Mouse (Mus musculus) MN1 (cell line): ENCODE data around the gene G3bp2.
"Not testable (repeated sequence)": the region's sequence is repeated elsewhere in the genome, so short reads cannot be mapped to it uniquely, and the experiment has no call there.

Source experiments
- DNase-seq: peaks from one replicate; pipeline ENCODE4 v3.0.0-alpha.2; 2016; ENCODE audit warnings: low spot score

G3bp2 gene

DNA sequence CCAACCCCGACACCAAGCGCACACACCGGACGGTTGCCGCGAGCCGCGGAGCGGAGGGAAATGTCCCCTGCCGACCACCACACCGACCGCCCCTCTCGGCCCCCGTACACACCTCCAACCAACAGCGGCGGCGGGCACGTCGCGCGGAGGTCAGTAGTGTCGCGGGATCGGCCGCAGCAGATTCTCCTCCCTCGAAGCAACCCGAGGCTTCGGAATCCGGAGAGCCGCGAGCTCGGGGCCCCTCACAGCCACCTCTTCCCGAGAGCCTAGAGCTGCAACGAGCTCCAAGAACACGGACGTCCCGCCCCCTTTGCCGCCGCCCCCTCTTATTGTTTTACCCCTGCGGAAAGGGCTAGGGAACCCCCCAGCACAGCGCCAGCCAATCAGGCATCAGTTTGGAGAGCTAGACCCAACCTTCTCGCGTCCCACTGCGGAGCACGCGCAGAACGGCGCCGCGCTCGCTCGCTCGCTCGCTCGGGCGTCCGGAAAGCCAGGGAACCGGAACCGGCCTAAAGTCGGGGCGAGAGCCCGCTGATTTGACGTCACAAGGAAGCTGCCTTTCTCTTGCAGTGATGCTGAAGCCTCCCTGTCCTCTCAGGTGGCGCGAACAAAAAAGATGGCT is at the start of gene G3bp2:
G3bp2 (minus strand) TSS at position 303 of the 622 bp plus-strand sequence.
- peak; percentile 99 for DNase-seq

DNA sequence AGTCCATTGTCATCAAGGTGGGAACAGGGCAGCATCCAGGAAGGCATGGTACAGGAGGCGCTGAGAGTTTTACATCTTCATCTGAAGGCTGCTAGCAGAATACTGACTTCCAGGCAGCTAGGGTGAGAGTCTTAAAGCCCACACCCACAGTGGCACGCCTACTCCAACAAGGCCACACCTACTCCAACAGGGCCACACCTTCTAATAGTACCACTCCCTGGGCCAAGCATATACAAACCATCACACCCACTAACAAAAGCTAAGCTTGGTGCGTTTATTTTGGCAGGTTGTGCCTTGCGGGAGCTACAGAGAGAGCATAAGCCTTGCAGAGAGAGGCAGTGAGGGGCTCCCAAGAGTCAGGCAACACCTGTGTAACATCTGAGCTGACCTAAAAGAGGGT is 49.5 kb upstream of the G3bp2 start:
- DNase-seq = not testable (repeated sequence)

GRCm38 (mm10) chr5:92132127-92132526 is 48.6 kb upstream of the G3bp2 start:
- no peak for DNase-seq

- no peak for DNase-seq
Measured at GRCm38 (mm10) chr5:92130040-92130682, 46.6 kb upstream of the G3bp2 start.

DNA sequence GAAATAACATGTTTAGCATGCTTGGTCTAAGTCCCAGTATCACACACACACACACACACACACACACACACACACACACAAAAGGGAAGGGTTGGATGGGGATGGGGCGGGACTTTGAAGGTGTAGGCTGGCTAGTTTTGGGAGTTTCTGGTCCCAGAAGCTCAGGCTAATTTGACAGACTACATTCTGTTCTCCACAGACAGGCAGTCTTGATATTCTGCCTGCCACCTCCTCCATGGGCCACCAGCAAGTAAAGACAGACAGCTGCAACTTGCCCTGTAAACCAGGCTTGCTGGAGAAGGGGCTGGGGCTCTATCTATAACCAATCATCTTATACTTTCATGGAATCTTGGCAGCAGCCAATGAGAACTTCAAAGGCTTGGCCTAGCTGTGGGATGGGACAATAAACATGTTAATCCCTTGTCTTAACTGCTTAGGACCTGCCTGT is 45.8 kb upstream of the G3bp2 start:
- DNase-seq = no peak

GRCm38 (mm10) chr5:92128570-92128969 is 45.1 kb upstream of the G3bp2 start:
- no peak for DNase-seq

DNA sequence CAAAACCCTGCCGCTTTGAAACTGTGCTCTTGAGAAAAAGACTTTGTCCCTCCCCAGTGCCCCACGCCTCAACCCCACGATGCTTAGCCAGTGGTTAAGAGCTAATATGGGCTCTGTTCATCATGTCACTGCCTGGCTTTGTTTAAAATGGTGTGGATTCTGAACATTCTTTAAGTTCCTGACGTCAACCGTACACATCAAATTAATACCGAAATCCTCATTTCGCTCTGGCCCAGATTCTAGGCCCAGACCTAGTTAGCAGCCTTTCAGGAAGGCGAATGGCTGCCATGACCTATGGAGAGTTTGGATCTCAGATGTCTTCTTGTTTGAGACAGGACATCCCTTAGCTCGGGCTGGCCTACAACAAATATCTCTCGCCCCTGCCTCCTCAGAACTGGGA is 44.2 kb upstream of the G3bp2 start:
- no peak for DNase-seq

- peak; percentile 46 for DNase-seq
Measured at GRCm38 (mm10) chr5:92127141-92127625, 43.7 kb upstream of the G3bp2 start.

GRCm38 (mm10) chr5:92125446-92125845 is 41.9 kb upstream of the G3bp2 start:
- no peak for DNase-seq

DNA sequence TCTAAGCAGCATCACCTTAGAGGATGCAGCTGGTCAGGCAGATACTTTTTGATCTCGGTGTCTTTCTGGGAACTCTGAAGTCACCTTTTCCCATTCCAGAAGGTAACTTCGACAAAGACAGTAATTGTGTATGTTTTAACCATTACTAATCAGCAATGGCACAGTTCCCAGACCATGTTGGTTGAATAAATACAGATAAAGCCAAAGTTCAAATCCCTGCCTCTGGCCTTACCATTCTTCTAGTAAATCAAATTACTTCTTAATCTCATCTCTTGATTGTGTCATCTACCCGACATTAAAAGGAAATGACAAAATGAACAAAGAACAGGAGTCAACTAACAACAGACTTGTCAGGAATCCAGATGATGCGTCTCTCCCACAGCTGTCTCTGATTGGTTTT is 38.1 kb upstream of the G3bp2 start:
- peak; percentile 81 for DNase-seq

DNA sequence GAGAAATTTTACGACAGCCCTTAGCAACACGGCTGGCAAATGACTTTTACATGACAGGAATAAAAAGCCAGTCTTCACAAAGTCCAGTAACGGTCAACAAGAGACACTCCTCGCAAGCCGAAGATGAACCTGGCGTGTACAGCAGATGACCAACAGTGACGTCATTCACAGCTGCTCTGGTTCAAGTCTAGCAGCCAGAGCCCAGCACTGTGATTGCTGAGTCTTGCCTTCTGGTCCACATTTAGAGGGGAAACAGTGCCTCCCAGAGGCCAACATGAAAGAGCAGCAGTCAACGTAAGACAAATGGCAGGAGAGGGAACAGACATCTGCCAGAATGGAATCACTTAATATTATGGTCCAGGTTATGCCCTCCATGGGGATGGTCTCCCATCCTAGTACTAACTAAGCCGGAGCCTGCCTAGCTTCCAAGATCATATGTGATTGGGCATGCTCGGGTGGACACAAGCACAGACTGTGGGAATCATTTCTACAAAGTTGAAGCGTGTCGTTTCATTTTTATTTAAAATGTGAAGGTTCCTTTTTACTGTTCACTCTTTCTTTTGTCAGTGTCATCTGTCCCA is 34.4 kb upstream of the G3bp2 start:
- peak; percentile 94 for DNase-seq

DNA sequence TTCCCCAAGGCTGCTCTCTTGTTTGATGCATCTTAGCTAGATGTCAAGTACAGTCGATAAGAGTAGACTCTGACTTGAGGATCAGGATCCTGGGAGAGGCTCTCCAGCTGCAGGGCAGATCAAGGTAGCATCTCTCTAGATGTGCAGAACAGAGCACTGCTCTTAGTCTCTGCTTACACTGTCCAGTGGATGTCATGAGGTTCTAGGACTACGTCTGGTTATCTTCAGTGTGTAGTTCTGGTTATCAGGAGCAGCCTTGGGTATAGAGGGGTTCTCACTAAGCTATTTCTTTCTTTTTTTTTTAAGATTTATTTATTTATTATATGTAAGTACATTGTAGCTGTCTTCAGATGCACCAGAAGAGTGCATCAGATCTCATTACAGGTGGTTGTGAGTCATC is 31.4 kb upstream of the G3bp2 start:
- DNase-seq = no peak

- no peak for DNase-seq
Measured at GRCm38 (mm10) chr5:92114223-92114622, 30.7 kb upstream of the G3bp2 start.

- no peak for DNase-seq
Measured at GRCm38 (mm10) chr5:92113484-92113883, 30.0 kb upstream of the G3bp2 start.

- no peak for DNase-seq
Measured at GRCm38 (mm10) chr5:92112585-92112984, 29.1 kb upstream of the G3bp2 start.

GRCm38 (mm10) chr5:92112175-92112574 is 28.7 kb upstream of the G3bp2 start:
- DNase-seq = no peak

GRCm38 (mm10) chr5:92110818-92111355 is 27.4 kb upstream of the G3bp2 start:
- no peak for DNase-seq

- no peak for DNase-seq
Measured at GRCm38 (mm10) chr5:92107282-92107681, 23.8 kb upstream of the G3bp2 start.

DNA sequence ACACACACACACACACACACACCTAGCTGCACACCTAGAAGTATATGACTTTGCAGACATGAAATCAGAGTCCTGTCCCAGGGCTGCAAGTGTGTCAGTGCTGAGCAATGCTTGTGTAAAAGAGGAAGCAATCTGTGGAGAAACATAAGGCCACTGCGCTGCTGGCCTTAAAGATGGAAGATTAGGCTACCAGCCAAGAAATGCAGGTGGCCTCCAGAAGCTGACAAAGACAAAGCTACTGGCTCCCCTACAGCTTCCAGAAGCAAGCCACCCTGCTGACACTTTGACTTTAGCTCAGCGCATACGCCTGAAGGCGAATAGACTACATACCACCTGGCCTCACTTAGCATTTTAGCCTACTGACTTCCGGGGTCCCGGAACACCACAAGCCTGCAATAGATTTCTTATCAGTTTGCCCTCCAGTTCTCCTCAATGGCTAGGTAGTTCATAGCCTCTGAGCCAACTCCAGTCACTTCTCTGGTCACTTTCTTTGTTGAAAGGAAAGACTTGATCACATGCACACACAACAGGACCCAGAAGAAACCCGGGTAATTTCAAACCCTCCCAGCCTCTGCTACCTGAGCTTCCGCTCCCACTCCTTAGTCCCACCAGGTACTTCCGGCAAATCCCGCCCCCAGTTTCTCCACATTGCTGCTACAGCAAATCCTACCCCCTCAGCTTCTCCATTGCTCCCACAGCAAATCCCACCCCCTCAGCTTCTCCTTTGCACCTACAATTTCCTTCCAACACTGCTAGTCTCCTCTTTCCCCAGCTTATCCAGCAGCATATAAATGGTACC is 23.0 kb upstream of the G3bp2 start:
- peak; percentile 77 for DNase-seq

GRCm38 (mm10) chr5:92103816-92104415 is 20.4 kb upstream of the G3bp2 start:
- DNase-seq = no peak

GRCm38 (mm10) chr5:92103062-92103461 is 19.5 kb upstream of the G3bp2 start:
- DNase-seq = no peak

GRCm38 (mm10) chr5:92101601-92102000 is 18.1 kb upstream of the G3bp2 start:
- no peak for DNase-seq
